9 mouse cellular contexts compared by ENCODE assay signal in the genomic region with DNA sequence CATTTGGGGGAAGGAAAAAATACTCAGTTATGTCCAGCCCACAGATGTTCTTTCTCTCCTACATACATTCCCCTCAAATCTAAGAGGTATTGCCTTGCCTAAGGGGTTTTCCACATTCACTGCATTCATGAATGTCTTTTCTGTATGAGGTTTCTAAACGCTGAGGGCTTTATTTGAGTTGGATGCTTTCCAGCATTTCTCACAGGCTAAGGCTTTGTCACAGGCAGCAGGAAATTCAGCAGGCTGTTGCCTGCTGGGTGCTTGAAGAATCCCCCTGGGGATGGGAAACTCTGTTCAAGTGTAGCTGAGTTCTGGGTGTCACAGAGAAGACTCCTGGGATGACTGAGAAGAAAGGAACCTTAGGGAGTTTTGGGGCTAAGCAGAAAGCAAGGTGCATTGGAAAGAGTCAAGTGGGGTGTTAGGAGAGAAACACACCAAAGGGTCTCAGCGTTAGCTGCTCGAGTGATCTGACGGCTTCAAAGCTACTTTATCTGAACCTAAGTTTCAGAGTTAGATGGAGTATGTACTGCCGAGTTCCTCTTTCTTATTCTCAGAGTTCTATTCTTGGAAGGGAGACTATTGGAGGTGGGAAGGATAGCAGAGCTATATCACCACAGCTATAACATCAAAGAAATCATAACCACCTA. TPM values are rescaled to one million over a fixed set of nuclear protein-coding genes. Genes with fewer than 3 reads are reported as not detected.
DNase-seq lines count a peak whose midpoint lies in the region; ATAC-seq and TF ChIP-seq lines count a peak whose summit lies in the region.
"Had no signal": no experiment of that assay in that cellular context is flagged by ENCODE, and none has a peak within 500 bp of the region (broad histone marks: within the 10 kb centered on the region; RNA-seq: fewer than 3 reads in every experiment).

No protein-coding gene starts in this region.

- H3K4me1 ChIP-seq in lung, embryonic 14.5 days (ENCODE audit: insufficient read depth) = peaks cover 9% of the 10 kb centered on the region
- peaks cover 15% of the 10 kb centered on the region; the same call in 1 of the 2 replicates for H3K4me1 ChIP-seq in embryonic facial prominence, embryonic 14.5 days (ENCODE audit: control insufficient read depth, insufficient read depth, low read length)
- peaks cover 3% of the 10 kb centered on the region; the same call in 1 of the 2 replicates for H3K4me1 ChIP-seq in hindbrain, embryonic 16.5 days (ENCODE audit: control insufficient read depth, insufficient read depth, low read depth, low read length)
- peaks cover 12% of the 10 kb centered on the region; the same call in 1 of the 2 replicates for H3K4me1 ChIP-seq in stomach, embryonic 15.5 days

- H3K9ac ChIP-seq in lung, embryonic 14.5 days = no peak overlapping the region
- no peak overlapping the region for H3K9ac ChIP-seq in embryonic facial prominence, embryonic 14.5 days (ENCODE audit: low read depth, low read length)
- H3K9ac ChIP-seq in hindbrain, embryonic 16.5 days (ENCODE audit: low read depth, low read length) = no peak overlapping the region
- H3K9ac ChIP-seq in stomach, embryonic 15.5 days = no peak overlapping the region

- peak; percentile 91 for DNase-seq in lung, embryonic 14.5 days
- no peak for DNase-seq in lung, postnatal 14 days
- DNase-seq in embryonic facial prominence, embryonic 14.5 days (ENCODE audit: low spot score) = peak; percentile 95
- DNase-seq in cerebellum, postnatal 36 days = no peak
- DNase-seq in embryo, embryonic 9.5 days (ENCODE audit: extremely low spot score) = no peak

- ATAC-seq in lung, embryonic 14.5 days (ENCODE audit: insufficient read depth) = peak; percentile 75; the same call in 1 of the 2 replicates
- peak; percentile 83 for ATAC-seq in embryonic facial prominence, embryonic 14.5 days (ENCODE audit: low read depth)
- ATAC-seq in hindbrain, embryonic 16.5 days = peak; percentile 64; the same call in 1 of the 2 replicates
- peak; percentile 65; the same call in 1 of the 2 replicates for ATAC-seq in stomach, embryonic 15.5 days (ENCODE audit: insufficient read depth, low FRiP score, low read depth)

- TF ChIP-seq CTCF in lung, embryonic 14.5 days (IDR thresholded peaks at IDR 0.05; ENCODE audit: low read depth) = no peak

- H3K36me3 ChIP-seq in lung, embryonic 14.5 days (ENCODE audit: insufficient read depth) = no peaks in the 10 kb centered on the region
- H3K36me3 ChIP-seq in embryonic facial prominence, embryonic 14.5 days (ENCODE audit: control insufficient read depth, insufficient read depth, low read length) = no peaks in the 10 kb centered on the region
- no peaks in the 10 kb centered on the region for H3K36me3 ChIP-seq in hindbrain, embryonic 16.5 days (ENCODE audit: control insufficient read depth, insufficient read depth, low read length)
- no peaks in the 10 kb centered on the region for H3K36me3 ChIP-seq in stomach, embryonic 15.5 days

- WGBS in lung, embryonic 14.5 days = 20% methylated on average over 5 of the region's 5 CpGs
- 49% methylated on average over 5 of the region's 5 CpGs for WGBS in embryonic facial prominence, embryonic 14.5 days
- 56% methylated on average over 5 of the region's 5 CpGs for WGBS in hindbrain, embryonic 16.5 days
- WGBS in stomach, embryonic 15.5 days = 35% methylated on average over 5 of the region's 5 CpGs

- no peak overlapping the region for H3K4me3 ChIP-seq in lung, embryonic 14.5 days (ENCODE audit: low read depth, low read length)
- no peak overlapping the region for H3K4me3 ChIP-seq in embryonic facial prominence, embryonic 14.5 days (ENCODE audit: low read depth, low read length)
- H3K4me3 ChIP-seq in hindbrain, embryonic 16.5 days (ENCODE audit: low read length) = no peak overlapping the region
- H3K4me3 ChIP-seq in stomach, embryonic 15.5 days (replicated peaks) = no peak overlapping the region
- H3K4me3 ChIP-seq: heart, adult 2 months had no signal

- H3K27ac ChIP-seq in lung, embryonic 14.5 days (ENCODE audit: low read depth) = peak overlapping the region; percentile 83
- H3K27ac ChIP-seq in embryonic facial prominence, embryonic 14.5 days (replicated peaks; ENCODE audit: low read depth, low read length) = peak overlapping the region; percentile 21; the same call in 1 of the 2 replicates
- H3K27ac ChIP-seq in hindbrain, embryonic 16.5 days (ENCODE audit: low read depth, low read length) = peak overlapping the region; percentile 46; the same call in 1 of the 2 replicates
- H3K27ac ChIP-seq in stomach, embryonic 15.5 days = peak overlapping the region; percentile 58
- H3K27ac ChIP-seq: heart, adult 2 months; macrophage had no signal

- peak overlapping the region; percentile 13; the same call in 1 of the 2 replicates for H3K4me2 ChIP-seq in lung, embryonic 14.5 days
- H3K4me2 ChIP-seq in embryonic facial prominence, embryonic 14.5 days (ENCODE audit: low read depth, low read length) = no peak overlapping the region
- H3K4me2 ChIP-seq in hindbrain, embryonic 16.5 days (ENCODE audit: low read length) = 0 out of 2 replicates have a peak overlapping the region, but pooled peaks have one; percentile 8
- no peak overlapping the region for H3K4me2 ChIP-seq in stomach, embryonic 15.5 days

- H3K9me3 ChIP-seq in lung, embryonic 14.5 days (ENCODE audit: low read depth, low read length) = no peaks in the 10 kb centered on the region
- H3K9me3 ChIP-seq in embryonic facial prominence, embryonic 14.5 days (ENCODE audit: control insufficient read depth, low read length) = no peaks in the 10 kb centered on the region
- no peaks in the 10 kb centered on the region for H3K9me3 ChIP-seq in hindbrain, embryonic 16.5 days (ENCODE audit: control insufficient read depth, low read length)
- H3K9me3 ChIP-seq in stomach, embryonic 15.5 days = no peaks in the 10 kb centered on the region

- H3K27me3 ChIP-seq in lung, embryonic 14.5 days (ENCODE audit: insufficient read depth, low read length) = no peaks in the 10 kb centered on the region
- H3K27me3 ChIP-seq in embryonic facial prominence, embryonic 14.5 days (replicated peaks; ENCODE audit: control insufficient read depth, insufficient read depth, low read length) = no peaks in the 10 kb centered on the region
- H3K27me3 ChIP-seq in hindbrain, embryonic 16.5 days (replicated peaks; ENCODE audit: control insufficient read depth, insufficient read depth, low read length) = no peaks in the 10 kb centered on the region
- H3K27me3 ChIP-seq in stomach, embryonic 15.5 days (replicated peaks) = no peaks in the 10 kb centered on the region

RNA-seq across cellular contexts. Expression of a gene that starts 14.2 kb away (rescaled TPM):
- 5.7 and 6.7 TPM in 2 replicates for polyA plus RNA-seq in lung, embryonic 14.5 days (2014; fragmentation: Nextera tagmentation; extraction: Ambion mirVana)
- 4.8 and 5.4 TPM in 2 replicates for polyA plus RNA-seq in embryonic facial prominence, embryonic 14.5 days (2014; fragmentation: Nextera tagmentation; extraction: Ambion mirVana)
- 7.0 and 8.2 TPM in 2 replicates for polyA plus RNA-seq in hindbrain, embryonic 16.5 days (2015; fragmentation: Nextera tagmentation; extraction: Ambion mirVana)
- 4.2 and 5.1 TPM in 2 replicates for polyA plus RNA-seq in stomach, embryonic 15.5 days (2015; fragmentation: Nextera tagmentation; extraction: Ambion mirVana)

RNA-seq across cellular contexts. Expression of a gene that starts 54.5 kb away (rescaled TPM):
- 390 and 394 TPM in 2 replicates for polyA plus RNA-seq in lung, embryonic 14.5 days (2014; fragmentation: Nextera tagmentation; extraction: Ambion mirVana)
- polyA plus RNA-seq in embryonic facial prominence, embryonic 14.5 days (2014; fragmentation: Nextera tagmentation; extraction: Ambion mirVana) = 277 and 281 TPM in 2 replicates
- 464 and 482 TPM in 2 replicates for polyA plus RNA-seq in hindbrain, embryonic 16.5 days (2015; fragmentation: Nextera tagmentation; extraction: Ambion mirVana)
- 279 and 284 TPM in 2 replicates for polyA plus RNA-seq in stomach, embryonic 15.5 days (2015; fragmentation: Nextera tagmentation; extraction: Ambion mirVana)

Comparison
In these comparisons a context has a peak if more than half of its experiments do, and no peak if none do; other contexts are left out.
1. DNase-seq: peak in lung, embryonic 14.5 days (single experiment) and embryonic facial prominence, embryonic 14.5 days (single experiment); none in lung, postnatal 14 days (single experiment), cerebellum, postnatal 36 days (0 of 2) and embryo, embryonic 9.5 days (single experiment).
2. H3K27ac ChIP-seq: peak in every context shown above with its lines; median percentile 83 in lung, embryonic 14.5 days; 58 in stomach, embryonic 15.5 days; 46 in hindbrain, embryonic 16.5 days; 21 in embryonic facial prominence, embryonic 14.5 days.
3. H3K4me2 ChIP-seq: peak in lung, embryonic 14.5 days (single experiment) and hindbrain, embryonic 16.5 days (single experiment); none in embryonic facial prominence, embryonic 14.5 days (single experiment) and stomach, embryonic 15.5 days (single experiment).
4. Peak in every context shown above with its lines, with median percentiles within 50 percentile points of each other: ATAC-seq.